Mouse (Mus musculus) bone marrow macrophage, adult 2 months (primary cell): ENCODE results near the gene Slc50a1. TPM values are rescaled to one million over a fixed set of nuclear protein-coding genes. Genes with fewer than 3 reads are reported as not detected.

Experiments
- H3K27ac ChIP-seq: 2 replicates; pipeline ENCODE4 v1.5.1; 2012; ENCODE audit warnings: low read depth, low read length; ENCODE audit not compliant: insufficient read depth
- H3K4me1 ChIP-seq: 2 replicates; pipeline ENCODE4 v1.6.1; 2012; ENCODE audit warnings: low read length; ENCODE audit not compliant: control insufficient read depth, insufficient read depth
- H3K4me3 ChIP-seq: 2 replicates; pipeline ENCODE4 v1.5.1; 2012; ENCODE audit warnings: mild to moderate bottlenecking, low read length, moderate library complexity; ENCODE audit not compliant: insufficient read depth
- CTCF ChIP-seq: IDR thresholded peaks from 2 replicates; pipeline ENCODE4 v1.5.1; 2012; ENCODE audit warnings: low read depth, mild to moderate bottlenecking, low read length, moderate library complexity
- POLR2A ChIP-seq: IDR thresholded peaks from 2 replicates; pipeline ENCODE4 v1.6.1; 2012; ENCODE audit warnings: mild to moderate bottlenecking, low read depth, low read length, borderline replicate concordance
- polyA plus RNA-seq: library from polyadenylated mRNA; stranded (reverse); fragments of >200 nt; gene quantifications from 2 replicates; pipeline ENCODE4 v1.2.4, GENCODE M21; 2012; ENCODE audit not compliant: missing spikeins, insufficient read depth, insufficient read length

The Slc50a1 gene
- polyA plus RNA-seq, 1 experiment, result 42.7 TPM

DNA sequence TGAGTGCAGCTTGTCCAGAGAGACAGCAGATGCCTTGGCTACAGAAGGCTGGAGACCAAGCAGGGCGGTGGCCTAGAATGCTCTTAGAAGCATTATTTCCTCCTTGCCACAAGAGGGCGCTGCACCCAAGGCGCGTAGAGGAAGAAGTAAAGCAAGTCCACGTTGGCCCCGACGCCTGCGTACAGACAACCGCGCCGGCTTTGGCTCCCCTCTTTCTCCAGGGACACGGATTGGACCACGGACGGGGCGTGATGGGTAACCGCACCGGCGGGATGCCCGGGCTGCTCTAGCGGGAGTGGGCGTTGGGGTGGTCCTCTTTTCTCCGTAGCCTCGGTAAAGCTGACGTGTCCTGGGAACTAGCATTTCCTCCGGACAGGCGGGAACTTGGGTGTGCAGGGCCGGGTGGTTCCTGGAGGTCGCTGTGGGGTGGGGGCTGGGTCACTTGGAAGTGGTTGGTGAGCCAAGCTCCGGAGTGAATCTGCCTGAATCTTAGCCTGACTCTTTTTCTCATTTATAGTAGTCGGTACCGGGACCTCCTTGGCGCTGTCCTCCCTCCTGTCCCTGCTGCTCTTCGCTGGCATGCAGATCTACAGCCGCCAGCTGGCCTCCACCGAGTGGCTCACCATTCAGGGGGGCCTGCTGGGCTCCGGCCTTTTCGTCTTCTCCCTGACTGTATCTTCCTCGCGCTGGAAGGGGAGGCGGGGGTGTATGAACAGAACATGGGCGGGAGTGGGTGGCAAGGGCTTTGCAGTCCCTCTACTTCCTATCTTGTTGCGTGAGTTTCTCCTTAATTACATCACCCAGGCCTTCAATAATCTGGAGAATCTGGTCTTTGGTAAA, 23.9 kb downstream of the Slc50a1 start, which contains the start of gene Trim46:
Trim46 (minus strand) TSS at position 49 of the 840 bp plus-strand sequence.
- Histone ChIP-seq H3K4me1 (peaks cover 23% of the 10 kb centered on the region), H3K4me3 (peak within 1 kb of the TSS; percentile 81), H3K27ac (peak within 1 kb of the TSS; percentile 43)
- TF ChIP-seq CTCF, result peak; percentile 55
- TF ChIP-seq POLR2A, result no peak

GRCm38 (mm10) chr3:89245688-89246171, 24.6 kb downstream of the Slc50a1 start, which contains the start of gene Krtcap2:
Gene Krtcap2 (plus strand): TSS chr3:89245966.
- TF ChIP-seq CTCF (0 out of 2 replicates have a peak, but pooled peaks have one; percentile 0), POLR2A (no peak)
- Histone ChIP-seq H3K27ac (peak within 1 kb of the TSS; percentile 43), H3K4me3 (peak within 1 kb of the TSS; percentile 81), H3K4me1 (peaks cover 16% of the 10 kb centered on the region)

GRCm38 (mm10) chr3:89244982-89245687, 25.2 kb downstream of the Slc50a1 start:
- peak overlapping the region; percentile 30 for H3K4me3 ChIP-seq
- H3K27ac ChIP-seq, result no peak overlapping the region
- H3K4me1 ChIP-seq, result peaks cover 10% of the 10 kb centered on the region
- TF ChIP-seq CTCF, result no peak
- TF ChIP-seq POLR2A, result no peak

DNA sequence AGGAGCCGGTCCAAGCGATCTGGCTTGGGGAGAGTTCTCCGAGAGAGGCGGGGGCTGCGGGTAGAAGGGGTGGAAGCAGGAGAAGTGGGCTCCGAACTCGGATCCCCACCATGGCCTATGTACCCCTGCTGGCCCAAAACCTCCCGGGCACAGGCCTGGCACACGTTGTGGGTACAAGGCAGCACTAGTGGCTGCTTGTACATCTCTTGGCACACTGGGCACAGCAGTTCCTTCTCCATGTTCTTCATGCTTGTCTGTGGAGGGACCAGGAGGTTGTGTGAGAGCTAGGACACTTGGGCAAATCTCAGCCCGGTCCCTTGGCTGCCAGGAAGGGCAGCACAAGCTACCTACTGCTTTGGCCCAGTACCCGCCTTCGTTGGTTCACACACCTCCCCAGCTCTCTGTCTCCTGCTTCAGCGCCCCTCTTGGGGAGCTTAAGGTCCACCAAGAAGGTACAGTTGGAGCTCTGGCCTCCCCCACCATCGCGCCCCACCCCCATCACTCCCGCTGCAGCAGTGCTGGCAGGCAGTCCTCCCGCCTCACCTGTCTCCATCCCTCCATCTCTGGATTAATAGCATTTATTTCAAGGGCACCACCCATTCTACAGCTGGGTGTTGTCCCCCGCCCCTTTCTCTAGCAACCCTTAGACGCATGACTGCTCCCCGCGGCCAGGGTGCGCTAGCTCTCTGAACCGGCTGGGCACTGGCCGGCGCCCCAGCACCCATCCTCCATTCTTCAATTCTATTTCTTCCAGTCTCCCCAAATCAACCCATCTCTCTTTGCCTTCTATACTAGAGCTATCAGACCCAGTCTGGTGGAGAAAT, 26.0 kb downstream of the Slc50a1 start:
- no peak for TF ChIP-seq POLR2A
- TF ChIP-seq CTCF, result no peak
- Histone ChIP-seq H3K4me3 (no peak overlapping the region), H3K4me1 (peaks cover 10% of the 10 kb centered on the region), H3K27ac (no peak overlapping the region)

DNA sequence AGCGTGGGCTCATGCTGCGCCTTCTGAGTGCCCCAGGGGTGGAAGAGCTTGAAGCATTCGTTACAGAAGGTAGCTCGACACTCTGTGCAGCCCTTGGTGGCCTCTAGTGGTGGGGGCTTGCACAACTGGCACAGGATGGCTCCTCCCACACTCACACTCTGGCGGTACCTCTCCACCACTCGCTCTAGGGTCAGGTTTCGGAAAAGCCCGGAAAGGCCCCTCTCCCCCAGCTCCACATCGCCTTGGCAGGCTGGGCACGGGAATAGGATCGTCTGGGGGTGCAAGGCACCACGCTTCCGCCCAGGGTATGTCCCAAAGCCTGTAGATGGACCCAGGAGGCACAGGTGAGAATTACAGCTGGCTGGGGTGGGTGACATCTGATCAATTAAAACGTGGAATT, 26.8 kb downstream of the Slc50a1 start:
- Histone ChIP-seq H3K27ac (no peak overlapping the region), H3K4me1 (peaks cover 10% of the 10 kb centered on the region), H3K4me3 (no peak overlapping the region)
- TF ChIP-seq POLR2A, result no peak
- TF ChIP-seq CTCF, result no peak

DNA sequence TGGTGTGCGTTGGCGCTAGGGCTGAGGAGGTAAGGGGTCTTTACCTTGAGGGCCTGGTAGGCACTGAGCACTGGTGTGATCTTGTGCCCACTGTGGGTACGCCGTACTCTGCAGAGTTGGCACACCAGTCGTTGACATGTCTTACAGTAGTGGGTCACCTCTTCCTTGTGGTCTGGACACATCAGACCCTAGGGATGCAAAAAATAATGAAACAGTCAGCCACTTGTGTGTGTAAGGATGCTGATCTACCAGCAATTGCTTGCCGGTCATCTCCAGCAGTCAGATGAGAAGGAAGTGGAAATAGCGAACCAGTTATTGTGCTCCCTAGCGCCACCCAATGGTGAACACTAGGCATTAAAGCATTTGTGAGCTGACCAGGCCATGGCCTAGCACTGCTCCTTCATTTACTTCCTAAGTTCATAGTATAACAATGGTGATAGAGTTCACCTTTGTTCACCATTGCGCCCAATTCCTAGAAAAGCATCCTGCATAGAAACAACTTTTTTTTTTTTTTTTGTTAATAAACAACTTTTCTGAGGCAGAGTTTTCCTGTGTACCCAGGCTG, 28.0 kb downstream of the Slc50a1 start:
- no peak overlapping the region for H3K27ac ChIP-seq
- H3K4me1 ChIP-seq, result peaks cover 4% of the 10 kb centered on the region
- no peak overlapping the region for H3K4me3 ChIP-seq
- TF ChIP-seq POLR2A, result no peak
- TF ChIP-seq CTCF, result peak; percentile 34; the same call in 1 of the 2 replicates

DNA sequence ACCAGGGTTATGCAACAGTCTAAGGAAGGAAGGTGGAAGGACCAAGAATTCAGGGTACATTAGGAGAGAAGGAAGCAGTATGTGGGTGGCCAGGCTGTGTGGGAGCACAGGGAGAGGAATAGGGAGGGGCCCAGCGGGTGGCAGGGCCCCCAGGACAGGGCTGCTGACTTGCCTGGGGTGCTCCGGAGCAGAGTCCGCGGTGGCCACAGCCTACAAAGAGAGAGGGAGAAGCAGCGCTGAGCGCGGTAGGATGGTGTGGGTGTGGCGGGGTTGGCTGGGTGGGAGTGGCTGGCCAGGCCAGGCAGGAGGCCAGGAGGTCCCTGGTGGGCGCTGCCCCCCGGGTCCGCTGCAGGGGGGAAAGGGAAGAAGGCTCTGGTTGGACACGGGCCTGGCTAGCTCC, 31.9 kb downstream of the Slc50a1 start:
- no peak for TF ChIP-seq CTCF
- TF ChIP-seq POLR2A, result no peak
- Histone ChIP-seq H3K4me3 (no peak overlapping the region), H3K4me1 (peaks cover 11% of the 10 kb centered on the region), H3K27ac (no peak overlapping the region)

DNA sequence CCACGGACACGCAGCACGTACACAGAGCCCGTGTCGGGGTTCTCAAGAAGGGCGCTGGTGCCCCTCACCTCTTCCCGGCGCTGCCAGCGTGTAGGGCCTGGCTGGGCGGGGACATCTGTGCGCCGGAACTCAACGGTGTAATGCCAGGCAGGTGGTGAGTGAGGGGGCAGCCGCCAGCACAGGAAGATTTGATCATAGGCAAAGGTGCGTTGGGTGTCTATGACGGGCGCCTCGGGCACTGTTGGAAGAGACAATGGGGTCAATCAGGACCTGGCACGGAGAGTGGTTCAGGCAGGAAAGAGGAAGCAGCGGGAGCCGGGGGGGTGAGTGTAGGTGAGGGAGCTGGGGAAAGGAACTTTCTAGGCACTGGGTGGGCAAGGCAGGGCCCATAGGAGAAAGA, 32.7 kb downstream of the Slc50a1 start:
- no peak for TF ChIP-seq CTCF
- no peak for TF ChIP-seq POLR2A
- Histone ChIP-seq H3K4me1 (peaks cover 18% of the 10 kb centered on the region), H3K4me3 (no peak overlapping the region), H3K27ac (no peak overlapping the region)

DNA sequence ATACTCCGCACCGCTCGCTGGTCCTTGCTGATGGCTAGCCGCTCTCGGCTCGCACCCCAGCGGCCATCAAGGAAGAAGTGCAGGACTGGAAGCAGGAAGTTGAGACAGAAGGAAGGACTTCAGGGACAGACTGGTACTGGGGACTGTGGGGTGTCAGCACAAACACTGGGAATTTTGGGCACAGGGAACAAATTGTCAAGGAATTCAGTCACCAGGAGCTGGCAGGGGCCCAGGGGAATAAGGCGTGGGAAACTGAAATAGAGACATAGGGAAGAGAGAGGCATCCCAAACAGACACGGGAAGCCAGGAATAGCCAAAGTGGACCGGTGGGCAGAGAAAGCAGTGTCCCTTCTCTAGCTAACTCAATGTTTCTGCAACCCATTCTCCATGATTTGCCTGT, 33.9 kb downstream of the Slc50a1 start:
- peaks cover 18% of the 10 kb centered on the region for H3K4me1 ChIP-seq
- H3K4me3 ChIP-seq, result no peak overlapping the region
- TF ChIP-seq CTCF, result no peak
- no peak overlapping the region for H3K27ac ChIP-seq
